Mouse (Mus musculus) brain, embryonic 14.5 days (tissue): ENCODE data around the gene Robo3. TPM values are rescaled to one million over a fixed set of nuclear protein-coding genes. Genes with fewer than 3 reads are reported as not detected.
A peak's percentile ranks its signal among the peaks of the same experiment; 100 is the strongest.

ENCODE experiments used
- DNase-seq: peaks from one replicate; pipeline ENCODE4 v3.0.0-alpha.2; 2011; ENCODE audit warnings: low read depth
- CTCF ChIP-seq: fragments of 200-500 bp; IDR thresholded peaks from 2 replicates; pipeline ENCODE4 v1.5.1; 2012; ENCODE audit warnings: inconsistent platforms, mild to moderate bottlenecking, moderate library complexity, borderline replicate concordance; ENCODE audit not compliant: insufficient read depth, insufficient read length; ENCODE audit errors: extremely low read depth
- POLR2A ChIP-seq: fragments of 200-500 bp; IDR thresholded peaks from 2 replicates; pipeline ENCODE4 v1.6.1; 2012; ENCODE audit warnings: mild to moderate bottlenecking, inconsistent platforms, borderline replicate concordance; ENCODE audit not compliant: poor library complexity, insufficient read depth, insufficient read length, severe bottlenecking; ENCODE audit errors: extremely low read depth
- polyA plus RNA-seq: library from polyadenylated mRNA; depleted of rRNA; stranded (reverse); fragments of >200 nt; gene quantifications from 2 replicates; pipeline ENCODE4 v1.2.3, GENCODE M21; 2012; rRNA removed

Robo3 gene
- 33.5 and 41.6 TPM in 2 replicates for polyA plus RNA-seq

- peak; percentile 36 for DNase-seq
- no peak for TF ChIP-seq CTCF
Measured at GRCm38 (mm10) chr9:37432720-37433421, at the start of gene Robo3. TSS of gene Robo3 (minus strand) at chr9:37433246.

DNA sequence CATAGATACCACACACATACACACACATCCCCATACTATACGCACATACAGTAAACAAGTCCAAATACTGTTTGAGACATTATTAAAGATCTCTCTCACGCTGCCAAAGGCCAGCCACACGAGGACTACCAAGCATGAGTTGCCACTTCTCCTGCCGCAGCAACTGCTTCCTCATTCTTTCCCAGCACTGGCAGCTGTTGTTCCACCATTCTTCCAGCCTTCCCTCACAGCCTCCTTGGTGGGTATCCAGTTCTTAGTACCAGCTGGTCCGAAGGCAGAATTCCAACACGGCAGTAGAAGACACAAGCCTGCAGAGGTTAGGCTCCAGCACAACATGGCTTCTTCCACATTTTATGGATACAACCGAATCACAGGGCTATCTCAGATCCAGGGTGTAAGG lies 41.9 kb upstream of the Robo3 start:
- TF ChIP-seq POLR2A (no peak), CTCF (no peak)
- DNase-seq: peak; percentile 15

DNA sequence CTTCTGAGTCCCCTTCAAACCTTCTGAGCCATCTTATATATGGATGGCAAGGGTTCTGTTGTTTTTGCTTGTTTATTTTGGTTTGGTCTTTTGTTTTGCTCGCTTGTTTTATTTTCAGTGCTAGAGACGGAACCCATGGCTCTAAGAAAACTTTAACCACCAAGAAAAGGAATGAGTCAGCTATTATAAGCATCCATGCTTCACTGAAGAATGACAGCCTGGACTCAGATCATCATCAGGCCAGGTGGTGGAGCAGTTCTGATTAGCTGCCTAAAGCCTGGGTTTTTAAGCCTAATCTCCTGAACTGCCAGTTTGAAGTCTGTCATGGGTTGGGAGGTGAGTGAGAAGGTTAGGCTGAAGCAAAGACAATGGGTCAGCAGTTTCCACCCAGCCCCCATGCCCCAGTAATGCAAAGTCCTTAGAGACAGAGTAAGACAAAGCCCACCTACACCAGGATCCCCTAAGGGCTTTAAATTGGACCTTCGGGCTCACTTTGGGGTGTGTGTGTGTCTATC lies 40.6 kb upstream of the Robo3 start:
- DNase-seq: no peak
- TF ChIP-seq CTCF (no peak), POLR2A (no peak)

GRCm38 (mm10) chr9:37462764-37463163 lies 29.7 kb upstream of the Robo3 start:
- DNase-seq: peak; percentile 84
- no peak for TF ChIP-seq POLR2A
- TF ChIP-seq CTCF: peak; percentile 58; the same call in 1 of the 2 replicates

DNA sequence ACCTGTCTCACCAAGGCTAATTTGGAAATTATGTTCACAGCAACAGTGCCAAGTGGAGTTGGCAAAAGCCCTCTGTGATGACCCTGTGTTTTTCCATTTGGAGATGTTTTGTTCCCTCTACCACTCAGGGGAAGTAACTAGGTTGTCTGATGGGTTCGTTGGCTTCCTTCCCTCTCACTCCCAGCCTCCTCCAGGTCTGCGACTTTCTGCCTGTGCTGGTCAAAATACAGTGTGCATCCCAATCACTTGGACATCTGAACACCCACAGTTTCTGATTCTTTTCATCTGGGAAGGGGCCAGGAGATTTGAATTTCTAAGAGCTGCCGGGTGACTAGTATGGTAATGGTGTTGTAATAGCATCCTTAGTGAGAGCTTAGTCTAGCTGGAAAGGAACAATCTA lies 28.5 kb upstream of the Robo3 start:
- DNase-seq: peak; percentile 16

GRCm38 (mm10) chr9:37460961-37461340 lies 27.9 kb upstream of the Robo3 start:
- TF ChIP-seq CTCF: no peak
- no peak for TF ChIP-seq POLR2A
- DNase-seq: no peak

More for the DNA sequence above, 28.5 kb upstream of the Robo3 start:
- TF ChIP-seq POLR2A (no peak), CTCF (no peak)

- peak; percentile 64 for DNase-seq
- TF ChIP-seq CTCF (no peak), POLR2A (peak; percentile 41; the same call in 1 of the 2 replicates)
Measured at GRCm38 (mm10) chr9:37460043-37460960, 27.3 kb upstream of the Robo3 start.

GRCm38 (mm10) chr9:37459665-37460042 lies 26.6 kb upstream of the Robo3 start:
- TF ChIP-seq CTCF: no peak
- TF ChIP-seq POLR2A: no peak
- DNase-seq: peak; percentile 25

GRCm38 (mm10) chr9:37457151-37457550 lies 24.1 kb upstream of the Robo3 start:
- no peak for TF ChIP-seq CTCF
- no peak for TF ChIP-seq POLR2A
- no peak for DNase-seq

DNA sequence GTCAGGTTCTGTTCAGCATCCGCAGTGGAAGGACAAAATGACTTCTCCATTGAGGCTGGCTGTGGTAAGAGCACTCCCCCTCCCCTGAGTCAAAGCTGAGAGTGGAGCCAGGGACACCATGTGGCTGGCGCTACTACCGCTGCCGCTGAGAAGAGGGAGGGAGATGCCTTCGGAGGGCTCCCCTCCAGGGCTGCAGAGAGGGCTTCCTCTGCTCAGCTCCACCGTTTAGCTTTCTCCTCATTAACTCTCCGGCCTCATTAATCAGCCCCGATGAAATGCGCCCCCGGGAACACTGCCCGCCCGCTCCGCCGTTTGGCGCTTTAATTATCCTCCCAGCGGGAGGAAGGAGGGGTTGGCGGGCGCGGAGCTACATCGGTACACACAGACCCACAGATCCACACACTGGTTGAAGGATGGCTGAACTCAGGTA lies 23.4 kb upstream of the Robo3 start:
- TF ChIP-seq CTCF: no peak
- TF ChIP-seq POLR2A: no peak

DNA sequence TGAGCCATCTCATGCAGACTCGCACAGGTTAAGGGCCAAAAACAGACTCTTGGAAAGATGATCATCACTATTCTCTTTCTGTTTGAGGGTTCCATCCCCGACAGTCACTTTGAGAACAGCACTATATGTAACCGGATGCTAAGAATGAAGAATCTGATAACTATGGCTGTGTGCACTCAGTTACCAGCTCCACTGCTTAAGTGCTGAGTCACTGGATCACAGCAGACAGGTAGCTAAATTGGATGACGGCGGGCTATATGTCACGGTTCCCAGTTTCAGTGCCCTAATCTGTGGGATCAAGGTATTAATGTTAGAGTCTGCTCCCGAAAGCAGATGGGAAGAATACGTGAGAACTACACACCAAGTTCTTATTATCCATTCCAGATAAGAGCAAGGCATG lies 22.8 kb upstream of the Robo3 start:
- peak; percentile 38 for DNase-seq
- TF ChIP-seq CTCF (no peak), POLR2A (no peak)

More for the DNA sequence above, 23.4 kb upstream of the Robo3 start:
- DNase-seq: peak; percentile 96

GRCm38 (mm10) chr9:37454991-37455390 lies 21.9 kb upstream of the Robo3 start:
- peak; percentile 89 for DNase-seq
- TF ChIP-seq POLR2A (no peak), CTCF (no peak)
